Mouse (Mus musculus) retina, adult 2 months (tissue): ENCODE results near the gene 4930426L09Rik.

Experiments
- DNase-seq: peaks from one replicate; pipeline ENCODE4 v3.0.0-alpha.2; 2012; ENCODE audit warnings: low read depth, low spot score

4930426L09Rik gene

GRCm38 (mm10) chr2:18998054-18998478, at the start of gene 4930426L09Rik, which contains the start of gene Pip4k2a:
Gene 4930426L09Rik (plus strand): TSS chr2:18998343.
Gene Pip4k2a (minus strand): TSS chr2:18998126.
- DNase-seq: peak; percentile 80

- DNase-seq: no peak
Measured at GRCm38 (mm10) chr2:18948741-18949140, 49.4 kb upstream of the 4930426L09Rik start.

GRCm38 (mm10) chr2:18950758-18951157, 47.4 kb upstream of the 4930426L09Rik start:
- DNase-seq: no peak

GRCm38 (mm10) chr2:18952102-18952673, 46.0 kb upstream of the 4930426L09Rik start:
- DNase-seq: no peak

GRCm38 (mm10) chr2:18954422-18954821, 43.7 kb upstream of the 4930426L09Rik start:
- no peak for DNase-seq

GRCm38 (mm10) chr2:18955022-18955421, 43.1 kb upstream of the 4930426L09Rik start:
- no peak for DNase-seq

- DNase-seq: no peak
Measured at GRCm38 (mm10) chr2:18955671-18956070, 42.5 kb upstream of the 4930426L09Rik start.

- no peak for DNase-seq
Measured at GRCm38 (mm10) chr2:18956424-18956823, 41.7 kb upstream of the 4930426L09Rik start.

- DNase-seq: no peak
Measured at GRCm38 (mm10) chr2:18956945-18957344, 41.2 kb upstream of the 4930426L09Rik start.

- DNase-seq: no peak
Measured at GRCm38 (mm10) chr2:18957459-18957858, 40.7 kb upstream of the 4930426L09Rik start.

- no peak for DNase-seq
Measured at GRCm38 (mm10) chr2:18958044-18958443, 40.1 kb upstream of the 4930426L09Rik start.

GRCm38 (mm10) chr2:18958501-18958900, 39.6 kb upstream of the 4930426L09Rik start:
- DNase-seq: no peak

GRCm38 (mm10) chr2:18959008-18959407, 39.1 kb upstream of the 4930426L09Rik start:
- DNase-seq: no peak

- no peak for DNase-seq
Measured at GRCm38 (mm10) chr2:18959558-18959957, 38.6 kb upstream of the 4930426L09Rik start.

- no peak for DNase-seq
Measured at GRCm38 (mm10) chr2:18960376-18960973, 37.7 kb upstream of the 4930426L09Rik start.

GRCm38 (mm10) chr2:18962502-18962901, 35.6 kb upstream of the 4930426L09Rik start:
- no peak for DNase-seq

GRCm38 (mm10) chr2:18963286-18964040, 34.7 kb upstream of the 4930426L09Rik start:
- DNase-seq: no peak

- DNase-seq: no peak
Measured at GRCm38 (mm10) chr2:18965108-18965507, 33.0 kb upstream of the 4930426L09Rik start.

GRCm38 (mm10) chr2:18965950-18966349, 32.2 kb upstream of the 4930426L09Rik start:
- no peak for DNase-seq

GRCm38 (mm10) chr2:18966566-18966965, 31.6 kb upstream of the 4930426L09Rik start:
- no peak for DNase-seq

- no peak for DNase-seq
Measured at GRCm38 (mm10) chr2:18967451-18968063, 30.6 kb upstream of the 4930426L09Rik start.

GRCm38 (mm10) chr2:18969066-18969681, 29.0 kb upstream of the 4930426L09Rik start:
- DNase-seq: no peak
